Mouse (Mus musculus) embryonic facial prominence, embryonic 12.5 days (tissue): Measurements from ENCODE around the gene Rbbp6. TPM values are rescaled to one million over a fixed set of nuclear protein-coding genes. Genes with fewer than 3 reads are reported as not detected.
A peak's percentile ranks its signal among the peaks of the same experiment; 100 is the strongest.

Experiments used
- ATAC-seq: fragments of 200-750 bp; cut with Nextera tagmentation; 2 replicates; pipeline ENCODE4 v1.8.0; 2017; ENCODE audit not compliant: insufficient number of reproducible peaks, insufficient read depth, low FRiP score, low TSS enrichment
- H3K27ac ChIP-seq: fragments of 300-500 bp; sonication (generic); 2 replicates; pipeline ENCODE4 v1.5.1; 2016; ENCODE audit warnings: mild to moderate bottlenecking
- H3K27me3 ChIP-seq: fragments of 300-500 bp; sonication (generic); 2 replicates; pipeline ENCODE4 v1.6.1; 2016; ENCODE audit warnings: mild to moderate bottlenecking, moderate library complexity
- H3K36me3 ChIP-seq: fragments of 300-500 bp; sonication (generic); 2 replicates; pipeline ENCODE4 v1.6.1; 2016; ENCODE audit warnings: mild to moderate bottlenecking
- H3K4me1 ChIP-seq: fragments of 300-500 bp; sonication (generic); 2 replicates; pipeline ENCODE4 v1.6.1; 2016
- H3K4me2 ChIP-seq: fragments of 300-500 bp; sonication (generic); replicated peaks from 2 replicates; pipeline ENCODE4 v1.6.1; 2016; ENCODE audit warnings: mild to moderate bottlenecking, moderate library complexity
- H3K4me3 ChIP-seq: fragments of 300-500 bp; sonication (generic); 2 replicates; pipeline ENCODE4 v1.5.1; 2016; ENCODE audit warnings: mild to moderate bottlenecking
- H3K9ac ChIP-seq: fragments of 300-500 bp; sonication (generic); 2 replicates; pipeline ENCODE4 v1.6.1; 2016; ENCODE audit warnings: mild to moderate bottlenecking, moderate library complexity
- H3K9me3 ChIP-seq: fragments of 300-500 bp; sonication (generic); 2 replicates; pipeline ENCODE4 v1.6.1; 2016; ENCODE audit warnings: mild to moderate bottlenecking, moderate library complexity
- WGBS: fragments of 180-500 bp; shearing (Covaris S2); methylation state at CpG from one replicate; pipeline ENCODE4 v1.1.7; 2016; 5-methylcytosine and 5-hydroxymethylcytosine counted together
- polyA plus RNA-seq: library from polyadenylated mRNA; unstranded; fragments of >200 nt; fragmentation: Nextera tagmentation; extraction: Ambion mirVana; gene quantifications from 2 replicates; pipeline ENCODE4 v1.2.1, GENCODE M21; 2016

The Rbbp6 gene
- polyA plus RNA-seq = 37.4 and 40.4 TPM in 2 replicates

DNA sequence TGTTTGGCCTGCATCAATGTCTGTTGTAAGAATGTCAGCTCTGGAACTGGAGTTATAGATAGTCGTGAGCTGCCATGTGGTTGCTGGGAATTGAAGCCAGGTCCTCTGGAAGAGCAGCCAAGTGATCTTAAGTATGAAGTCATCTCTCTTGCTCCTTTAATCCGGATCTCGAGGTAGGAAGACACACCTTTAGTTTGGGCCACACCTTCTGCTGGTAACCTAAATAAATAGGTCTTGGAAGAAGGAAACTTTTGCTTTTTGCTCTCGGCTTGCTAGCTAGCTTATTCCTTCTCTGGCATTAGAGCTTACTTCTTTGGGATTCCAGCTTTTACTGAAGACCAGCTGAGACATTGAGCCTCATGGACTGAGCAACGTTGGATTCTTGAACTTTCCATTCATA, at the start of gene Rbbp6:
Rbbp6 (plus strand) TSS at position 301 of the 400 bp plus-strand sequence.
- ATAC-seq = no peak
- Histone ChIP-seq H3K4me1 (no peaks in the 10 kb centered on the region), H3K9me3 (no peaks in the 10 kb centered on the region), H3K27me3 (no peaks in the 10 kb centered on the region), H3K27ac (no peak within 1 kb of the TSS), H3K36me3 (no peaks in the 10 kb centered on the region), H3K9ac (no peak within 1 kb of the TSS), H3K4me3 (no peak within 1 kb of the TSS), H3K4me2 (no peak within 1 kb of the TSS)
- 77% methylated on average over 5 of the region's 5 CpGs for WGBS

DNA sequence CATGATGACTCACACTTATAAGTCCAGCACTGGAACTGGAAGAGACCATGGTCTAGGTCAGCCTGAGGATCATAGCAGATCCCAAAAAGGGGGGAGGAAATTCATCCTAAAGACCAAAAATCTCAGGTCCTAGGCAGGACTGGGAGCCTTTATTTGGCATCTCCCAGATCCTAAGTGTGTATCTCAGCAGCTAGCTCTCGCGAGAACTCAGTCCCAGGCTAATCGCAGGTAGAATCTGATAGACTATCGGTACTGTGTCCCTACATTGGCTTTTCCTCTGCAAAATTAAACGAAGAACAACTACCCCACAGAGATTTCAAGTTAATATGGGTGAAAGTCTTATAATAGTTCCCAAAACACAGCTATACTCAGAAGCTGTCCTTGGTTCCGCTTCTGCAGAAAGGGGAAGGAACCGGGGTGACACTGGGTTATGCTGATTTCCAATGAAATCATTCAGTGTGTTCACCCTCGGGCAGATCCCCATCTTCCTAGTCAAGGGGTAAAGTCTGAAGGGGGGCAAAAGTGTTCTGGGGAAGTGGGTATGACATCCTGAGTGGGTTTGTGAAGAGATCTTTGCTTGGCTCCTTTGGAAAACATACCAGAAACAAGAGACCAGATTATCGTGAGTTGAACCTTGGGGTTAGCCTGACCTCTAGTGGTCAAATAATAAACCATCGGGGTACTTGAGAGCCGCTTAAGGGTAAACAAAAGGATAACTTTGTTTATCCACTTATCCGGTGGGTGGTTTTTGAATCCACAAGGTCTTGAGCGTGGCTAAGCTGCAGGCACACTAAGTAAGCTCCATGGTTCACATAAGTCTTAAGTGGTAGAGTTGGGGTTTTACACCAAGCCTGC, 45.5 kb upstream of the Rbbp6 start:
- no peaks in the 10 kb centered on the region for H3K27me3 ChIP-seq
- H3K4me2 ChIP-seq = no peak overlapping the region
- no peak overlapping the region for H3K4me3 ChIP-seq
- no peaks in the 10 kb centered on the region for H3K9me3 ChIP-seq
- no peaks in the 10 kb centered on the region for H3K4me1 ChIP-seq
- no peak overlapping the region for H3K27ac ChIP-seq
- WGBS = 45% methylated on average over 13 of the region's 13 CpGs
- ATAC-seq = no peak
- H3K9ac ChIP-seq = no peak overlapping the region
- no peaks in the 10 kb centered on the region for H3K36me3 ChIP-seq

DNA sequence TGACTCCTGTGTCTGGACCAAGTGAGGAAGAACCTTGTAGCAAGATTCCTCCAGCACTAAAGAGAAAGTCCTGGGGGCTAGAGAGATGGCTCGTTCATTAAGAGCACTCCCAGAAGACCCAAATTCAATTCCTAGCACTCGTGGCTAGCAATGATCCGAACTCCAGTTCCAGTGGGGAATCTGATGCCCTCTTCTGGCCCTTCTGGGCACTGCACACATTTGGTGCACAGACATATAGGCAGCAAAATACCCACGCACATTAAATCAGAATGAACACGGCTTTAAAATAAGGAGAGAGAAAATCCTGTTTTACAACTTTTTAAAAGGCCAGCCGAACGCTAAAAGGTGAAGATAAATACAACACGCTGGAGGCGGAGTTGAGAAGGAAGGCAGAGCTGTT, 43.9 kb upstream of the Rbbp6 start:
- Histone ChIP-seq H3K4me2 (no peak overlapping the region), H3K4me3 (no peak overlapping the region), H3K36me3 (no peaks in the 10 kb centered on the region), H3K27ac (no peak overlapping the region), H3K9ac (no peak overlapping the region), H3K27me3 (no peaks in the 10 kb centered on the region), H3K4me1 (no peaks in the 10 kb centered on the region), H3K9me3 (no peaks in the 10 kb centered on the region)
- no peak for ATAC-seq
- 76% methylated on average over 9 of the region's 9 CpGs for WGBS

DNA sequence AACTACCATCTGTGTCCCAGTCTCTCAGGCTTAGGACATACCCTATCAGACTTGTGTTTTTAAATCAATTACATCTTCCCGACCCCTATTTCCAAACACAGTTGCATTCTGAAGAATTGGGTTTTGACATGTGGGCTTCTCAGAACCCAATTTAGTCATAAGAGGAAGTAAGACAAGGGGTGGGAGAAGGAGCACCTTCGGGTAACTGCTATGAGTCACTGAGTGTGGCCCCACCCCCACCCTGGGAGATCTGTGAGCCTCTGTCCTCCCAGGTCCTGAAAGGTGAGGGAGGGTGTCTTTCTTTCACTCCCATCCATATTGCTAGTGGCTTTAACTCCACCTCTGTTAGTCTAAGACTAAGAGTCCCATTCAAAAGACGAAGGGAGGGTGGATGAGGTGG, 41.2 kb upstream of the Rbbp6 start:
- WGBS = 74% methylated on average over 3 of the region's 3 CpGs
- Histone ChIP-seq H3K4me2 (no peak overlapping the region), H3K27ac (no peak overlapping the region), H3K4me1 (no peaks in the 10 kb centered on the region), H3K36me3 (no peaks in the 10 kb centered on the region), H3K4me3 (no peak overlapping the region), H3K27me3 (no peaks in the 10 kb centered on the region), H3K9me3 (no peaks in the 10 kb centered on the region), H3K9ac (no peak overlapping the region)
- no peak for ATAC-seq

DNA sequence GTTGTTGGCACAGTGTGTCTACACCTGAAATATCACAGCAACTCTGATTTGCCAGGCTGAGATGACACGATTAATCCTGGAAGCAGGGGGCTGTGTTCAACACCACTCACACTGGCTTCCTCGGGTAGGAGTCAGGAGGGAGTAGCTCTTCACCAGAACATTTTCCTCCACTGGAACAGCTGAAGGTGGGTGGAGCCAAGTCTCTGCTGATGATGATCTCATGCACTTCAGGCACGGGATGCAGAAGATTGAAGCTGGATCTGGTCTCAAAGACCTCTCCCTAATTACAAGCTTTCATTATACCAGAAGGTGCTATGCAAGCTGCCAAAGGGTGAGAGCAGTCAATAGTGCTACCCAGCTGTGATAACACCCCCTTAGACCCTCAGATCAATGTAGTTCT, 35.0 kb upstream of the Rbbp6 start:
- no peaks in the 10 kb centered on the region for H3K4me1 ChIP-seq
- ATAC-seq = no peak

DNA sequence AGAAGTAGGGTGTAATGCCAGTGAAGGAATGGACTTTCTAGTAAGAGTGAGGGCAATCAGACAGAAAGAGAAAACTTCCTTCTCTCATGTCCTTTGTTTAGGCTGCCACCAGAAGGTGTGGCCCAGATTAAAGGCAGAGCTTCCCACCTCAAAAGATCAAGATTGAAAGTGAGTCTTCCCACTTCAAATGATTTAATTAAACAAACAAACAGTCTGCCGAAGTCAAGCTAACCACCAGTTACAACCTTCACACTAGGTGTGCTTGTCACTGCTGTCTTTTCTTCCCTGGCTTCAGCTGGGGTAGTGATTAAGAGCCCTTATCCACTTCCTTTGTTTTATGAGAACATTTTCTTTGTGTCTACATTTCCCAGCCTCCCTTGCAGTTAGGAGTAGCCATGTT, 33.3 kb upstream of the Rbbp6 start:
- Histone ChIP-seq H3K27ac (no peak overlapping the region), H3K4me2 (no peak overlapping the region), H3K36me3 (no peaks in the 10 kb centered on the region), H3K27me3 (no peaks in the 10 kb centered on the region), H3K9ac (no peak overlapping the region), H3K9me3 (no peaks in the 10 kb centered on the region), H3K4me1 (no peaks in the 10 kb centered on the region), H3K4me3 (no peak overlapping the region)
- 35% methylated on average over 1 of the region's 1 CpGs for WGBS
- no peak for ATAC-seq

More for the DNA sequence above, 35.0 kb upstream of the Rbbp6 start:
- Histone ChIP-seq H3K9me3 (no peaks in the 10 kb centered on the region), H3K4me2 (no peak overlapping the region), H3K9ac (no peak overlapping the region), H3K27me3 (no peaks in the 10 kb centered on the region), H3K27ac (no peak overlapping the region), H3K36me3 (no peaks in the 10 kb centered on the region), H3K4me3 (no peak overlapping the region)
- 37% methylated on average over 3 of the region's 3 CpGs for WGBS

DNA sequence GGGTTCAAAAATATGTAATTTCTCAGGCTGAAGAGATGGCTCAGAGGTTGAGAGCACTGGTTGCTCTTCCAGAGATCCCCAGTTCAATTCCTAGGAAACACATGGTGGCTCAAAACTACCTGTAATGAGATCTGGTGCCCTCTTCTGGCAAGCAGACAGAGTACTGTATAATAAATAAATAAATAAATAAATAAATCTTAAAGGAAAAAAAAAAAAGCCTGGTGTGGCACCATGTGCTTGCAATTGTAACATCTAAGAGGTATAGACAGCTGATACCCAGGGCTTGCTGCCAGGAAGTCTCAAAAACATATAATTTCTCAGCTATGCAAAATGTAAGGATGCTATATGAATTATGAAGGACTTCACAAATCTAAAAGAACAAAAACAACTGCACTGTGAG, 28.9 kb upstream of the Rbbp6 start:
- ATAC-seq = no peak
- Histone ChIP-seq H3K27ac (no peak overlapping the region), H3K36me3 (no peaks in the 10 kb centered on the region), H3K4me1 (no peaks in the 10 kb centered on the region), H3K4me2 (no peak overlapping the region), H3K9ac (no peak overlapping the region), H3K4me3 (no peak overlapping the region), H3K9me3 (no peaks in the 10 kb centered on the region), H3K27me3 (no peaks in the 10 kb centered on the region)

DNA sequence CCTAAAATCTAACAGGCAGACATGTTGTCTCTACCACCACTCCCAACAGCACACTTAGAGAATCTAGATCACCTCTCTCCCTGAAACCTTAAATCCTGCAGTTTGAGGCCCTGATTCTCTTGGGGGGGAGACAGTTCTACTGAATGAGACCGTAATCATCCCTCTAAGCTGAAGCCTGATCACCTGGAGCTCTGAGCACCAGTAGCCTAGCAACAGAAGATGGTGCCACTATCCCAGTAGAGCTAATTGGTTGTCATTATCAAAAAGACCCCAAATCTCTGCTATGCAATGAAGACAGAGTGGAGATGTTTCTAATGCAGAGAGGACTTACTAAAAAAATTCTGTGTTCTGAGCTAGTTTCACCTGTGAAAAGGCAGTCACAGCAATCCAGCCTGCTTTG, 27.3 kb upstream of the Rbbp6 start:
- Histone ChIP-seq H3K36me3 (no peaks in the 10 kb centered on the region), H3K4me1 (no peaks in the 10 kb centered on the region), H3K27me3 (no peaks in the 10 kb centered on the region), H3K9ac (no peak overlapping the region), H3K4me2 (no peak overlapping the region), H3K4me3 (no peak overlapping the region), H3K27ac (no peak overlapping the region), H3K9me3 (no peaks in the 10 kb centered on the region)
- no peak for ATAC-seq
- WGBS = 85% methylated on average over 1 of the region's 1 CpGs

DNA sequence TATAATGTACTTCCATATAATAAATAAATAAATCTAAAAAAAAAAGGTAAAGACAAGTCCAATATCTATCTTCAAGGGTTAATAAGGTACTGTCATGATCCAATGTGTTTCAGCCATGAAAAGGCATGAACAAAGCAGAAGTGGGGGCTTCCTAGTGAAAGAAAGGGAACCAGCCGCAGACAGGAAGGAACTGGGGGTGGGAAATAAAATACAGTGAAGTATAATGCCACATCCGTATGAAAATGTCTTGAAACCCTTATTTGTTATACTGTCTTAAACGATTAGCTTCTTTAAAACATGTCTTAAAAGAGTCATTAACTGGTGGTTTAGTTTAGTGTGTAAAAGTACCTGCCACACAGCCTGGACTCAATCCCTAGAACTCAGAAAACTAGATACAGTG, 26.3 kb upstream of the Rbbp6 start:
- H3K4me3 ChIP-seq = no peak overlapping the region
- WGBS = 81% methylated on average over 3 of the region's 3 CpGs
- H3K36me3 ChIP-seq = no peaks in the 10 kb centered on the region
- no peak overlapping the region for H3K4me2 ChIP-seq
- H3K4me1 ChIP-seq = no peaks in the 10 kb centered on the region
- no peak overlapping the region for H3K9ac ChIP-seq
- H3K27ac ChIP-seq = no peak overlapping the region
- H3K27me3 ChIP-seq = no peaks in the 10 kb centered on the region
- H3K9me3 ChIP-seq = no peaks in the 10 kb centered on the region
- ATAC-seq = no peak

DNA sequence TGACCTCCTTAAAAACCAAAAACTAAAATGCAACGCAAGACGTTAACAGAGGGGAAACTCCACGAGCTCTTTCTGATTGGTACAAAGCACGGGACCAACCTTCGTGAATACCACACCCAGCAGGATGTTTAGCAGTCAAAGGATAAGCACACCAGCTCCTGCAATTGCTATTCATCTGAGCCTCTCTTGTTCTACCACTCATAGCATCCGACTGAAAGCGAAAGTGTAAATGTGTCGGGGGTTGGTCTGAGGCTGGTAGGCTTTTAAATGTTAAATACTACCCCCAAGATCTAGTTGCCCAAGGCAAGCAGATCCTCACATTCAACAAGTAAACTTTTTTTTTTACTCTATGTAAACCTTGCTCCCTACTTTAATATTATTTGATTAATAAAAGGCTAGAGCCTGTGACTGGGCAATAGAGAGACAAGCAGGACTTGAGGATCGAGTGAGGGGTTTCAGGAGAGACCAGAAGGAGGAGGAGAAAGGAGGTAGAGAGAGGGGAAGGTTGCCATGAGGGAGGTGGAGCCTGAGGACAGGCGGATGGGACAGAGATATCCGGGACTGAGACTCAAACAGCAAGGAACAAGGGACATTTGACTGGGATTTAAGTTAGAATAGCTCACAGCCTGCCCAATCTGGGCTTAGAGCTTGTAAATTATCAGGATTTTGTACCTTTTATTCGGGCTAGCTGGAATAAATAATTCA, 25.0 kb upstream of the Rbbp6 start:
- no peak overlapping the region for H3K4me3 ChIP-seq

DNA sequence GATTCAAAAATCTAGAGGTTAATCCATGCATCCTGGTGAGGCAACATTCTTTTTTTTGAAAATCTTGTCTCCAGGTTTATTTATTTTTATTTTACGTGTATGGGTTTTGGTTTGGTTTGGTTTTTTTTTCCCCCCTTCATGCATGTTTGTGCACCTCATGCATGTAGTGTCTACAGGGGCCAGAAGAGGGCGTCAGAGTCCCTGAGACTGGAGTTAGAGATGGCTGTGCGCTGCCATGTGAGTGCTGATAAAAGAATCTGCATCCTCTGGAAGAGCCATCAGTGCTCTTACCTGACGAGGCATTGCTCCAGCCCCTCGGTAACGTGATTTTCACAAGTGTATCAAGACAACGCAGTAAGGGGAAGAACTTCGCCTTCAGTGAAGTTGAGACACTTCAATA, 23.4 kb upstream of the Rbbp6 start:
- 88% methylated on average over 8 of the region's 8 CpGs for WGBS
- no peaks in the 10 kb centered on the region for H3K36me3 ChIP-seq

More for the DNA sequence above, 25.0 kb upstream of the Rbbp6 start:
- H3K27ac ChIP-seq = no peak overlapping the region
- H3K36me3 ChIP-seq = no peaks in the 10 kb centered on the region
- H3K27me3 ChIP-seq = no peaks in the 10 kb centered on the region
- H3K9me3 ChIP-seq = no peaks in the 10 kb centered on the region
- no peak overlapping the region for H3K9ac ChIP-seq
- peak overlapping the region; percentile 13; the same call in 1 of the 2 replicates for H3K4me2 ChIP-seq
- ATAC-seq = no peak
- 18% methylated on average over 12 of the region's 12 CpGs for WGBS
- H3K4me1 ChIP-seq = no peaks in the 10 kb centered on the region

DNA sequence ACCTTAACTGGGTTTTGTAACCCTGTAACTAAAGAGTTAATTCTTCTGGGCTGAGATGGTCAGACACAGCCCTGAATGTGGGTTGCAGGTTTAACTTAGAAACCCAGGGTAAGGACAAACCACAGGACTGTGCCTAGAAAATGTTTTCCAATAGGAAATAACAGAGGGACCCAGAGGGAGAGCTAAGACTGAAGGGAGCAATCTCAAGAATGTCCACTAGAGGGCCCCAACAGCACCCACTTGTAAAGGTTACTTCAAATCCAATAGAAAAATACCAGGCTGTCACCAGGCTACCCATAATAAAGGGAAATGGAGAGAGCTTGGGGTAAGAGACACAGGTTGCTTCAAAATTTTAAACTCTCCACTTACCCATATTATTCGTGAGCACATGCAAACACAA, 20.3 kb upstream of the Rbbp6 start:
- Histone ChIP-seq H3K36me3 (no peaks in the 10 kb centered on the region), H3K4me1 (no peaks in the 10 kb centered on the region), H3K4me3 (no peak overlapping the region), H3K27ac (no peak overlapping the region), H3K9me3 (no peaks in the 10 kb centered on the region), H3K4me2 (no peak overlapping the region), H3K9ac (no peak overlapping the region), H3K27me3 (no peaks in the 10 kb centered on the region)
- no peak for ATAC-seq
- 5% methylated on average over 1 of the region's 1 CpGs for whole genome bisulfite sequencing

More for the DNA sequence above, 23.4 kb upstream of the Rbbp6 start:
- H3K27ac ChIP-seq = no peak overlapping the region
- no peaks in the 10 kb centered on the region for H3K27me3 ChIP-seq
- H3K9ac ChIP-seq = no peak overlapping the region
- no peak overlapping the region for H3K4me2 ChIP-seq
- no peaks in the 10 kb centered on the region for H3K9me3 ChIP-seq
- H3K4me1 ChIP-seq = no peaks in the 10 kb centered on the region
- H3K4me3 ChIP-seq = no peak overlapping the region
- no peak for ATAC-seq
